Mouse (Mus musculus): ENCODE data around the gene Sipa1l1.
A peak's percentile ranks its signal among the peaks of the same experiment; 100 is the strongest.

The Sipa1l1 gene

DNA sequence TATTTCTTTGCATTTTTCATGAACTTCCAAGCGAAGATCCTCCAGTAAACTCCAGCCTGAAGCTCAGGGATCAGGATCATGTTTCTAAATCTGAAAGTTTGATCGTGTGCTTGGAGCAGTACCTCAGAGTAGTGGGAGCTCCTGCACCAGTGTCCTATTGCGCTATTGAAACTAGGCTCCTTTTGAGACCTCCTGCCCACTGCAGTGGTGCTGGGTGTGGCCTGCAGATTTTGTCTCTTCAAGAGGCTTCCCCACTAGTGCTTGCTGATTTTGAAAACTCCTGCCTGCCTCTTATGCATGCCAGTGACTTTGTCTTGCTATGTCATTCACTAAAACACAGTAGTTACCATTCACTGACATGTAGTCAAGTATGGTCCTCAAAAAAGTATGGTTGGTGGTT is 213.8 kb downstream of the Sipa1l1 start:
- DNase-seq (ENCODE audit: low spot score in 2 of 2): no peak

DNA sequence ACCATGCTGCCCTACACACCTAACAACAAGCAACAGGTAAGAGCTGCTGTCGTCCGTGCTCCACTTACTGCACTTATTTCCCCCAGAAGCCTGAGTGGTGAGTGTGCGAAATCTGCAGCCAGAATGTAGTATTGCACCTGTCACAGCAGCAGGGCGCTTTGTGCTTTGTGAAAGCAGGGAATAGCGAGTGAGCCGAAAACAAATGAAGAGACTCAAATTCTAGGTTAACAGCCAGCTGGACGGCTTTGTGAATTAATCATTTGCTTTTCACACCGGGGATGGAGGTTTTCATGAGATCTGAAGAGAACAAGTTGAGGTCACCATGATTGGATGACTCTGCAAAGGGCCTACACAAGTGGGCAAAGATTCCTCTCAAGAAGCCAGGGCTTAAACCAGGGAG is 215.6 kb downstream of the Sipa1l1 start:
- no peak for DNase-seq (ENCODE audit: low spot score in 2 of 2)

DNA sequence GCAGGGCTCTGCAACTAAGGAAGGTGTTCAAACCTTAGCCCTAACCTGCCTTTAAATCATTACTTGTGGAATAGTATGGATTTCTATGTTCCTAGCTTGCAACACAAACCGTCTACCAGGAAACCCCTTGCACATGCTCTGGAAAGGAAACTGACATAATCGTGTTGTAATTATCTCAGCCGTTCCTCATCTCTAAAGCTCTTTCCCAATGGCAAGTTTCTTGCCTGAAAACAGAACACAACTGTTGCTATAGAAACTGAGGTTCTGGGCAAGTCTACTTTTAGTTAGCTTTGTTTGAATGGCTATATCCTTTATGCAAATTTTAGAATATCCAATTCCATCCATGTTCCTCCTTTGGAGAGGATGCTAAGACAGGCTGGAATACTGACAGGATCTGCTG is 217.9 kb downstream of the Sipa1l1 start:
- DNase-seq (ENCODE audit: low spot score in 2 of 2): no peak

DNA sequence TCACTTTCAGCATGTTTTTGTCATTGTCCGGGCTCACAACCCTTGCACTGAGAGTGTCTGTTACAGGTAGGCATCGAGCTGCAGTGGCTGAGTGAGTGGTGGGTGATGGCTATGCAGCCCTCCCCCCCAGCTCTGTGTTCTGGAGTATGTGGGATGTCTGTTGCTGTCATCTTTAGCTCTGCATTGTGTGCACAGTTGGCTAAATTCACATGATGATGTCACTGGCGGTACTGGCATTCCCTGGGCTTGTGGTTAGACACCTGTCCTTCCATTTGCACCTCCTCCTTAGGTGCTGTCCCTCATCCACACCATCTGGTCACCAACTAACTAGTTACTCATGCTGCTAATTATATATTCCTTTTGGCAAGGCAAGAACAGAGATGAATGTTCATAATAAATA is 218.5 kb downstream of the Sipa1l1 start:
- DNase-seq (ENCODE audit: low spot score in 2 of 2): peak; percentile 71 to 81

DNA sequence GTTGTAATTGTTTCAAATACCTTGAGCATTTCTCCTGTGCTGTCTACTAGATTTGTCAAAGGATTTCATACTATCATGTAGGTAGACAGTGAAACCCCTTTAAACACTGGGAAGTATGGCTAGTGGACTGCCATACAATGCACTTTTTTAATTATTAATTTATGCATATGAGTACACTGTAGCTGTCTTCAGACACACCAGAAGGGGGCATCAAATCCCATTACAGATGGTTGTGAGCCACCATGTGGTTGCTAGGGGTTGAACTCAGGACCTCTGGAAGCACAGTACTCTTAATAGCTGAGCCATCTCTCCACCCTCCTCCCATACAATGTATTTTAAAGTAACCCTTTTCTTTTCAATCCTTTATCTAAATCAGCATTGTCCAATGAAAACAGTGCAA is 219.0 kb downstream of the Sipa1l1 start:
- no peak for DNase-seq (ENCODE audit: low spot score in 2 of 2)

DNA sequence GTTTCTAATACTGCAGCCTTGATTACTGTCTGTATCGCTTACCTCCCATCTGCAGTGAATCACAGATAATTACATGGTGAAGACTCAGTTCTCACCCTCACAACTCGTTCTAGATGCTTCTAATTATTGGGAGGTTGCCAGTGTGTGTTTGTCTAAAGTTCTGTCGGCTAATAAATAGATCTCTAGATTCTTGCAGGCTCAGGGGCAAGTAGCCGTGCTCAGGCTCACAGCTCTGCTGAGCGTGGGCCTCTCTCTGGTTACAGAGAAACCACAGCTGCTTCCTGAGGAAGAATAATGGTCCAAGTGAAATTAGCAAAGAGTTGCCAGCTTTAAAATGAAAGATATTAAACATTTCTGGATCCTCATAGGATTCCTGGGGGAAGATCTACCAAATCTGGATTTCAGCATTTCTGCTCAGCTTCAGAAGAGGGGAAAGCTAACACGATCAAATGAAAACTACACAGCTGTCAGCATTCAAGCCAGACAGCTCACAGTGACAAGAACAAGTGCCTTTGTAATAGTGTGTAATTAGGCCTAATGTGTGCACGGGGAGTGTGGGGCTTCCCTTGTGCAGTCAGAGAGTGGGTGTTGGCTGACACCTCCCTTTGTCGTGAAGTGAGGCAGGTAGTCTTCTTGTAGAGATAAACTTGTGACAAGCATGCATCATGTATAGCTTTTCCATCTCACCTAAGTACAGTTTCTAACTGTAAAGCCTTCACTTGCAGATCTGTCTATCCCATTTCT is 225.2 kb downstream of the Sipa1l1 start:
- DNase-seq (ENCODE audit: low spot score in 2 of 2): no peak

DNA sequence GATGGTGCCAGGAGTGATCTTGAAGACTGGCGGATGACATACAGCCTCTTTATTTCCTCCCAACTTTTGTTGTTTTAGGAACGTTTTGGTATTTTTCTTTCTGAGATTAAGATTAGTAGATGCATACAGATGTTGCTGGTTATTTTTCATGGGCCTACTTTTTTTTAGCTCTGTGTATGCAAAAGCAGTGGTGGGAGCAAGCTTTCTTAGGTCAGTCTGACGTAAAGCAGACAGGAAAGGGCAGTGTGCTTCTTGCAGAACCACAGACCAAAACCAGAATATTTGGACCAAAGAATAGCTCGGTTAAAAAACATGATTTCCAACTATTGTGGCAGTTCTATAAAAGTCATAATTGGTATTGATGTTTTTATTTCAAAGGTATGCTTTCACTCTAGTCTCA is 226.1 kb downstream of the Sipa1l1 start:
- DNase-seq (ENCODE audit: low spot score in 2 of 2): no peak

DNA sequence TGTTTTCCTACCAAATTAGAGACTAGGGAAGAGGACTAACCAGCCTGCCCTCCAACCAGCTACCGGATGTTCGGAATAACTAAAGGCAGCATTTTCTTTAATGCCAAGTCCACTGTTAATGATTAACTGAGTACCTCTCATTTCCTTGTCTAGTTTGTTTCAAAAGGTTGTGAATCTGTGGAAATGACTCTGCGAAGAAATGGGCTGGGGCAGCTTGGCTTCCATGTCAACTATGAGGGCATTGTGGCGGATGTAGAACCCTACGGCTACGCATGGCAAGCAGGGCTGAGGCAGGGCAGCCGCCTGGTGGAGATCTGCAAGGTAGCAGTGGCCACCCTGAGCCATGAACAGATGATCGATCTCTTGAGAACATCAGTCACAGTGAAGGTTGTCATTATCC is 228.1 kb downstream of the Sipa1l1 start:
- no peak for DNase-seq (ENCODE audit: low spot score in 2 of 2)

DNA sequence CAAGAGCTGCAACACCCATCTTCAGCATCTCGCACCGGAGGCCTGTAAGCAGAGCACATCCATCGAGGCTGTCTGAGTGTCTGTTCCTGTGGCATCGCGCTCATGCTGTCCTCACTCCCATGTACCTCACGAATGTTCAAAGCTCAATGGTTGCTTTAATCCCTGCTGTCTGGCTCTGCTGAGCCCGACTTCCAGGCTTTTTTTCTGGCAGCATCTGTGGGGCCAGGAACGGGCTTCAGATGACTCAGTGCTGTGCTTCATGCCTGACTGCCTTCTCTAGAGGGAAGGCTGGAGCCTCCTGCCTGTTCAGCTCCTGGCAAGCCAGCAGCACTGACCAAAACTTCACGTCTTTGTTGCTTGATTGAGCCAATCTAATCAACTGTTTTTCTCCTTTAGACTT is 228.6 kb downstream of the Sipa1l1 start:
- peak; percentile 30 to 54 for DNase-seq (ENCODE audit: low spot score in 2 of 2)

DNA sequence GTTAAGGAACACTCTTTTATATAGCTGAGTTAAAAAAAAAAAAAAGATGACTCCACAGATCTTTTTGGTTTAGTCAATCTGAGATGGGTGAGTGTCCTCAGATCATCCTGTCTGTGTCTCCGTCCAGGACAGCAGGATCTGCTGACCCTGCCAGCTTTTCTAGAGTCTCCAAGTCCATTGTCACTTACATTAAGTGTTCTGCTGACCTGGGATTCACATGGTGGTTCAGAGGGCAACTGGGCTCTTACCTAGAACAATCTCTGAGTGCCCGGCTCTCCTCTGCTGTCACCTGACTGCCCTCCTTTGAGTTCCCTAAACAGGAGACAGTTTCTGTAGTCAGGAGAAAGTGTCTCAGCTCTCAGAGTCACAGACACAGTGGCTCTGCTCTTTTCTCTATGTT is 229.8 kb downstream of the Sipa1l1 start:
- no peak for DNase-seq (ENCODE audit: low spot score in 2 of 2)

DNA sequence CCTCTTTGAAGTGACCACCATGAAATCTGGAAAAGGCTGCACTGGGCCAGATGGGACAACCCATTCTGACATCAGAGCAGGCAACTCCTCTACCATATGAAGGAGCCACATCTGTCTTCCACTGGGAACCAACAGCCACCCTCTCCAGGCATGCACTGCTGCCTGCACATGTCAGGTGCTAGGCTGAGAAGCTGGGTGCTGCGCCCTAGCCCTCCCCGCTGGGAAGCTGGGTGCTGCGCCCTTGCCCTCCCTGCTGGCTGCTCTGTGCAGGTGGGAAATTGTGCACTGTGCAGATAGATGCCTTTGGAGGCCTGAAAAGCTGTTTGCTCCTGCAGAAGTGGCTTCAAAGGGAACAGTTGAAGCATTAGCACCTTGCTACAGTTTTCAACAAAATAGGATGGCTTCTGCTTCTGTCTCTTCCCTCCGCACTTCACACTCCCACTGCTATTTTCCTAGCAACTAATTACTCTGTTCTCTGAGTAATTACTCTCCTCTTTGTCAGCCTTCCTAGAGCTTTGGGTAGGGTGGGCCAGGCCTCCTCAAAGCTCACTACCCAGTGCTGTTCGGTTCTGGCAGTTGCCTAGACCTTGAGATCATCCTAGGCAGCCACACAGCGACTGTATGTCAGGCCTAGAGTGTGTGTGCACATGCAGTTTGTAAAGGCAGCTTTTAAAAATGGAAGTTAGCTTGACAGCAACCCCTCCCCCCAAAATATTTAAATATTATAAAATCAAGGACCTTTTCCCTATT is 231.0 kb downstream of the Sipa1l1 start:
- peak in 1 of 2 experiments; percentile 33 for DNase-seq (ENCODE audit: low spot score in 2 of 2)

DNA sequence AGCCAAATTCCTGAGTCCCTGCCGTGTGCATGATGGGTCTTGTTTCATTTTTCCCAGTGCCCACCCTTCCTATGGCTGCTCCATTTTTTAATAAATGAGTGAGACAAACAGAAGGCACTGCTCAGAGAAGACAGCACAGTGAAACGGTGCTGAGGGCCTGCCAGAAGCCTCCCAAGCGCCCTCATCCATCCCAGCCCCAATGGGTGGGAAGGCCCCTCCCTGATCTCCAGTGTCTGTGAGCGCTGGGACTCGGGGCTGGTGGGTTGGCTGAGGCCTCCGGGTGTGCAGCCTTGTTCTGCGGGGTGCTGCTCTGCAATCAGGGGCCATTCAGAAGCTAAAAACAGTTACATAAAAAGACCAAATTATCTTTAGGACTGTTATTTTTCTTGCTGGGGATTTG is 231.7 kb downstream of the Sipa1l1 start:
- no peak for DNase-seq (ENCODE audit: low spot score in 2 of 2)

DNA sequence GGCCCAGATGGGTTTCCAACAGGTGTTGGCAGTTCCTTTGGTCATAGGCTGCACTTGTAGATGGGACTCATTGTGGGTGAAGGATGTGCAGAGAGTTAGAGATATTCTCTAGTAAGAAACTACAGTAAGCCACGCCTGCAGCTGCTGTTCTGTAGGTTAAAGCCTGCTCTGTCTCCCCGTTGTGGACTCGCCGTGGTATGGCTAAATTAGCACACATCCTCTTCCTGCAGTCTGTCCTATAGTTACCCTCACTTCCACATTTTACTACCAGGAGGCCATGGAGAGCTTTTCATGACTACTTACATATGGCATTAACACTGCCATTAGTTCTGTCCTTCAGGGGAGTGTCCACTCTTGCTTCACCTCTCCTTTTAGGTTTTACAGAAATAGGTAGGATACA is 232.3 kb downstream of the Sipa1l1 start:
- no peak for DNase-seq (ENCODE audit: low spot score in 2 of 2)

DNA sequence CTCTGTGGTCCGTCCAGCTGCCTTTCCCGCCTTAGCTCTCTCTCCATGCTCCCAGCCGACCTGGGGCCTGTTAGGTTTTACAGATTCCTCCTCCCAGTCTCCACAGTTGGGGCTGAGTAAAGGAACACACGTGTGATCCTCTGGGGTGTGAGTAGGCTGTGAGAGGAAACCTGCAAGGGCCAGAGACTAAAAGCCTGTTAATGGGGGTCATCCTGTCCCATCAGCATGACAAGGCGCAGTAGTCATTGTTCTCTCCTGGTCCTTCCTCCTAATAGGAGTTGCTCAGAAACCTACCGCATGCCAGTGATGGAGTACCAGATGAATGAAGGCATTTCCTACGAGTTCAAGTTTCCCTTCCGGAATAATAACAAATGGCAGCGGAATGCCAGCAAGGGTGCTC is 233.5 kb downstream of the Sipa1l1 start:
- no peak for DNase-seq (ENCODE audit: low spot score in 2 of 2)

DNA sequence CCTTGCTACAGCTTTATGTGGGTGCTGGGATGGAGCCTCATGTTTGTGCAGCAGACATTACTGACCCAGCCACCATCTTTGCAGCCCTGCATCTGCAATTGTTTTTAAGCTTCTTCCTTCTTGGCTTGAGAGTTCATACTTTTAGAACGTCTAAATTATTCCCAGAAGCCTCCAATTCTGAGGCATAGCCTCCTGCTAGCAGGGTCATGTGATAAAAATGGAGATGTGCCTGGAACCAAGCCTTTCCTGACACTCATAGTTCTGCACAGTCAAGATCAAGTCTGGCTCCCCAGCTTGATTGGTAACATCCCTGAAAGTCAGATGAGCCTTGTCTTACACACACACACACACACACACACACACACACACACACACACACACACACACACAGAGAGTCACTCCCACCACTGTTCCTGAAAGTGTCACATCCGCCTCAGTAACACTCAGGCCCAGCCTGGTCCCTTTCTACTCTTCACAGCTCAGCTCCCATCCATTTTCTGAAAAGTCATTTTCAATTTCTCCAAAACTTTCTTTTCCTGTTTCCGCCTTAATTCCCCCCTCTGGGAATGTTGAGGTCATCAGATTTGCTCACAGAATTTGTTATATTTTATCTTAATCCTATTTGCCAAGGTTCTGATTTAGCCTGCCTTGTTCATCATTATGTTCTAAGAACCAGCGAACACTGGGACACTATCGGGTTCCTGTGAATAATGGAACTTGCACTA is 238.6 kb downstream of the Sipa1l1 start:
- no peak for DNase-seq (ENCODE audit: low spot score in 2 of 2)

DNA sequence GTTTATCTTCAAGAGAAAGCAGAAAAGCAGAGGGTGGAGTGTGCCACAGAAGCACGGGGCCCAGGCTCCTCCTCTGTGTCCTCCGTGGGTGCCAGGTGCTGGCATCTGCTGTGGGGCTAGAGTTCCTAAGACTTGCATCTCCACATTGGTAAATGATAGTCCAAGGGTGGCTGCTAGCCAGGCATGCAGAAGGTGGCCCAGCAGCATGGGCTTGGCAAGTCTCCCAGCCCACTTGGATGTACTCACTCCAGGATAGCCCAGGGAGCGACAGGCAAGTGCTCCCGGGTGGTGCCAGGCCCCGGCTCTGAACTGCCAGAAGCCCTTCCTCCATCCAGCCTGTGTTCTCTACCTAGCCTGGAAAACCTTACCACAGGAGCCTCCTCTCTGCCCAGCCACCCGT is 239.4 kb downstream of the Sipa1l1 start:
- DNase-seq (ENCODE audit: low spot score in 2 of 2): no peak

DNA sequence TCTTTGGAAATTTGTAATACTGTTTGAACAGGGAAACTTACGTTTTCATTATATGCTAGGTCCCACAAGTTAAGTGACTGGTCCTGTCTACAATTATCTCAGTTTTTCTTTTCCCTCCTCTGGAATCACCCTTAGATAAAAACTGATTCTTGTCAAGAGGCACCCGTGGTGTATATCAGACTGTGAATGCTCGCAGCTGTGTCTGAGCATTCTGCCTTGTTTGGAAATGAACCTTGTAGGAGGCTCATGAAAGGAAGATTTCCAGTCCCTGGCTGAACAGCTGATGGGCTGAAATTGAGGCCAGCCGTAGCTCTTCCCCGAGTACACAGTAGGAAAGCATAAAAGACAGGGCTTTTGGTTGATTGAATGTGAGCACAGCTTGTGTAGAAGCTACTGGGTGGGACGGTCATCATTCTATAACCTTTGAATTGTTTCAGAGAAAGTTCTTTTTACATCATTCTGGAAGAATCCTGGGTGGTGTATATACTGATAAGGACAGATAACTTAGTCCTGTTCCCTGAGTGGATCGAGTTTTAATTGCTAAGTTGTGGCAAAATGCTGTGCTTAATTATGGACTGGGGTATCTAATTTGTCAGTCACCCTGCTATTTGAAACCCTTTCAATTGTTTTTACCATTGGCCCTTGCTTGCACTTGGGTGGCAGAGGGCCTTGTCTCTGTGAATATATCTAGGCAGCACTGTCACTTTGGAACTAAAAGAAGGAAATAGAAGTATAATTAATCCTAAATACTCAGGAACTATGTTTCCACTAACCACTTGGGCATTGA is 240.8 kb downstream of the Sipa1l1 start:
- DNase-seq (ENCODE audit: low spot score in 2 of 2): no peak

DNA sequence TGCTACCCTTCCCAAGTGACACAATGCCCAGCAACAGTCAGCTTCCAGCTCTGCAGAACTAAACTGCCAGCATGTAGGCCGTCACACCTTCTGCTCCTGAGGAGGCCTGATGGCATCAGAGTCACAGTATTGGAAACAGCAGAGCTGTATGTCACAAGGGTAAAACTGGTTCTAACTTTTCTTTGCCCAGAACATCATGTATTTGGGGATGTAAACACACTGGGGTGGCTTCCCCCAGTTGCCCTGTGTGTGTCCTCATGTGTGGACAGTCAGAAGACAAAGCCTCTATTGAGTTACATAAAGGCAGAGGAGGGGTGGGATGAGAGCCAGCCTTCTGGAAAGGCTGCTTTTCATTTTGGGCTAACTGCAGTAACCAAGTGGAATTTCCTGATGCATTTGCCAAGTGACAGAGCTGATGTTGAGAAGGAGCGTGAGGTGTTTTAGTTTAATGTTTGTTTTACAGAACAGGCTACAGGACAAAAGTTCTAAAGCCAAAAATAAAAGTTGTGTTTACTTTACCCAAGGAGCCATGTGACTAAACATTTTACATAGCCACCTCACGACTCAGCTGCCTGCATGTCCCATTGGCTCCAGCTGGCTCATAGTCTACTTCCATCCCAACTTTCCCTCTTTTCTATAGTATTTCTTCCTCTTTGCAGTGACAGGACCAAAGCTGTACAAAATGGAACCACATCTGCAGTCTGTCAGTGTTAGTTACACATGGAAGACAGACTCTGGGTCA is 243.3 kb downstream of the Sipa1l1 start:
- peak in 1 of 2 experiments; percentile 63 for DNase-seq (ENCODE audit: low spot score in 2 of 2)

DNA sequence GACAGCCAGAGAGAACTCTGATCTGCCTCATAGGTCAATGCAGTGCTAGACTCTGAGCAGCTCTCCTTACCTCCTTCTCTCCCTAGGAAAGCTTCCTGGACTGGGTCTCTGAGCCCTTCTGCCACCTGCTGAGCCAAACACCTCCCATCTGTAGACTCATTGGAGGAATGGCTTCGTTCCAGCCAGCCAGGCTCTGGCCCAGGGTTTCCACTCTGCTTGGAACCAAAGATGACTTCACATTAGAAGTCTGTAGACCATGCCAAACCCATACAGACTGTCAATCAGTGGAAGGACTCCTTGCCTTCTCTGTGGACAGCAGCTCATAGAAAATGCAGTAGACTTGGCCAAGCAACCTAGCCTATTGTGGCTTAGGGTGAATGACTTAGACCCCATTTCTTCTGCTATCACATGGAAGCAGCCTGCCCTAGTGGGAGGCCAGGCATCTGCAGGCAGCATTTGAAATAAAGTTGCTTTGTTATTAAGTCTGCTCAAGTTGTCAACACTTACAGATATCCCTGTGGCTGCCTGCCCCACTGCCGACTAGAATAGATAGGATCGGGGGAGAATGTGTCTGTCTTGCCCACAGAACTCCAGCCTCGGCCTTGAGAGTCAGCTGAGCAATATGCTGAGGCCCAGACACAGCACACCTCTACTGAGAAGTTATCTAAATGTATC is 246.7 kb downstream of the Sipa1l1 start:
- no peak for DNase-seq (ENCODE audit: low spot score in 2 of 2)

DNA sequence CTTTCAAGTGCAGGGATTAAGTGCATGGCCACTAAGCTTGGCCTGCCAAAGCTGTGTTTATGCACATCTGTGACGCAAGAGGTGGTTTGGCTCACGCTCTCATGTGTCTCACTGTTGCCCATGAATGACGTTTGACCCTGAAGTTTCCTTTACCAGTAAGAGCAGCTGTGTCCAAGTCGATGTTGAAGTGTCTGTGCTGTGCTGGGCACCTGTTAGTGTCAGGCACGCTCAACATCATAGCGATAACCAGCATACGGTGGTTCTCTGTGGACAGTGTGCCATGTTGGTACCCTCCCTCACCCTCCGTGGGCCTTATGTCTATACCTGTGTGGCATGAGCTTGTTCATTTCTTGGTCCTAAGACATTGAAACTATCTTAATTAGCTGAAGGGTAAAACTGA is 249.9 kb downstream of the Sipa1l1 start:
- no peak for DNase-seq (ENCODE audit: low spot score in 2 of 2)

DNA sequence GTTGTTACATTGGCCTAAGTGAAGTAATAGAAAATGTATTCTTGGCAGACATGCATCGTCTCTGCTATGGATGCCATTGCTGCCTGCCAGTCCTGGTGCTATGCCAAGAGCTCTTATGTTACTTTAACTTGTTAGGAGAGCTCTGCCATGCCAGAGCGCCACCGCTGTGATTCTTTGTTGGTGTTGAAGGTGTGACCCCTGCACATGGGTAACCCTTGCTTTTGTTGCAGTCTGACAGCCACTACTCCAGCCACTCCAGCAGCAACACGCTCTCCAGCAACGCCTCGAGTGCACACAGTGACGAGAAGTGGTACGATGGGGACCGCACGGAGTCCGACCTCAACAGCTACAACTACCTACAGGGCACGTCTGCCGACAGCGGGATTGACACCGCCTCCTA is 255.7 kb downstream of the Sipa1l1 start:
- no peak for DNase-seq (ENCODE audit: low spot score in 2 of 2)

Data from right cerebral cortex, postnatal 36 days (tissue).